8 mouse cellular contexts compared by ENCODE assay signal in genomic region chr8:126839039-126839711, GRCm38 (mm10).
DNase-seq lines count a peak whose midpoint lies in the region; ATAC-seq and TF ChIP-seq lines count a peak whose summit lies in the region.

No protein-coding gene starts in this region.

- 11% methylated on average over 8 of the region's 8 CpGs for WGBS in forebrain, embryonic 11.5 days
- WGBS in hindbrain, embryonic 15.5 days, result 3% methylated on average over 8 of the region's 8 CpGs

- H3K36me3 ChIP-seq in forebrain, embryonic 11.5 days (ENCODE audit: control insufficient read depth, insufficient read depth, low read length), result no peaks in the 10 kb centered on the region
- no peaks in the 10 kb centered on the region for H3K36me3 ChIP-seq in hindbrain, embryonic 15.5 days

- H3K4me2 ChIP-seq in forebrain, embryonic 11.5 days (ENCODE audit: low read depth, low read length, severe bottlenecking), result peak overlapping the region; percentile 20
- peak overlapping the region; percentile 36 for H3K4me2 ChIP-seq in hindbrain, embryonic 15.5 days

- H3K4me1 ChIP-seq in forebrain, embryonic 11.5 days (replicated peaks; ENCODE audit: control insufficient read depth, insufficient read depth, low read length), result peaks cover 8% of the 10 kb centered on the region; the same call in 1 of the 2 replicates
- peaks cover 31% of the 10 kb centered on the region for H3K4me1 ChIP-seq in hindbrain, embryonic 15.5 days (replicated peaks)

- in situ Hi-C loops in Patski (cut with MboI; ENCODE audit: low pct_unique_long_range_greater_than_20kb), result no loop called here

- CTCF ChIA-PET in Patski (lab: Charles Lee), result interaction anchor here (1.0 to 2.3 kb wide), 4 partner anchors 10 to 104 kb away, joined by 3 to 9 read pairs (median 6); no protein-coding TSS in a partner anchor

- H3K27ac ChIP-seq in forebrain, embryonic 11.5 days (ENCODE audit: low read depth, low read length), result peak overlapping the region; percentile 77
- H3K27ac ChIP-seq in hindbrain, embryonic 15.5 days (replicated peaks), result peak overlapping the region; percentile 87

- H3K9me3 ChIP-seq in forebrain, embryonic 11.5 days (ENCODE audit: control insufficient read depth, low read length), result no peaks in the 10 kb centered on the region
- no peaks in the 10 kb centered on the region for H3K9me3 ChIP-seq in hindbrain, embryonic 15.5 days

- no peaks in the 10 kb centered on the region for H3K27me3 ChIP-seq in Patski
- no peaks in the 10 kb centered on the region for H3K27me3 ChIP-seq in forebrain, embryonic 11.5 days (ENCODE audit: control insufficient read depth, insufficient read depth, low read length)
- no peaks in the 10 kb centered on the region for H3K27me3 ChIP-seq in hindbrain, embryonic 15.5 days

- H3K4me3 ChIP-seq in forebrain, embryonic 11.5 days (ENCODE audit: low read depth, low read length), result no peak overlapping the region
- H3K4me3 ChIP-seq in hindbrain, embryonic 15.5 days, result no peak overlapping the region

- peak overlapping the region; percentile 20 for H3K9ac ChIP-seq in forebrain, embryonic 11.5 days (ENCODE audit: low read length)
- 0 out of 2 replicates have a peak overlapping the region, but pooled peaks have one; percentile 5 for H3K9ac ChIP-seq in hindbrain, embryonic 15.5 days

- TF ChIP-seq CTCF in Patski (IDR thresholded peaks at IDR 0.05), result no peak

- intact Hi-C loops in left cerebral cortex, postnatal 14 days (cut with DNase I), result loop anchor here (5.0 kb wide), 3 partner anchors 82 to 247 kb away; partner anchors contain the start of gene Irf2bp2

- POLR2A ChIA-PET in Patski (lab: Charles Lee), result interaction anchor here (1.5 kb wide), 1 partner anchor 244 kb away, joined by 4 read pairs; no protein-coding TSS in a partner anchor

- DNase-seq in adrenal gland, adult 2 months, result peak; percentile 69
- DNase-seq in adrenal gland, postnatal 25 days, result no peak
- no peak for DNase-seq in Patski (ENCODE audit: low read depth, low spot score)
- DNase-seq in forebrain, embryonic 11.5 days (ENCODE audit: low spot score), result peak; percentile 62
- DNase-seq in liver, result peak; percentile 54
- peak; percentile 88 for DNase-seq in neural tube, embryonic 10.5 days (ENCODE audit: extremely low spot score, low spot score)
- DNase-seq in left cerebral cortex, postnatal 14 days (ENCODE audit: low spot score in 2 of 2), result no peak

- ATAC-seq in Patski, result peak; percentile 78
- ATAC-seq in forebrain, embryonic 11.5 days (replicated peaks; ENCODE audit: low FRiP score), result peak; percentile 68
- ATAC-seq in hindbrain, embryonic 15.5 days (ENCODE audit: low FRiP score, low read depth), result peak; percentile 70

Comparison
In these comparisons a context has a peak if more than half of its experiments do, and no peak if none do; other contexts are left out.
1. DNase-seq: peak in adrenal gland, adult 2 months (single experiment), forebrain, embryonic 11.5 days (single experiment), liver (single experiment) and neural tube, embryonic 10.5 days (single experiment); none in adrenal gland, postnatal 25 days (single experiment), Patski (single experiment) and left cerebral cortex, postnatal 14 days (0 of 2).
2. Peak in every context shown above with its lines, with median percentiles within 50 percentile points of each other: ATAC-seq.